Mouse (Mus musculus) heart, postnatal 0 days (tissue): ENCODE results near the gene Gnptab. TPM values are rescaled to one million over a fixed set of nuclear protein-coding genes. Genes with fewer than 3 reads are reported as not detected.

ENCODE experiments used
- ATAC-seq: fragments of 200-750 bp; cut with Nextera tagmentation; 2 replicates; pipeline ENCODE4 v1.8.0; 2017; ENCODE audit warnings: low read depth, moderate number of reproducible peaks, moderate library complexity; ENCODE audit not compliant: insufficient read depth
- DNase-seq: peaks from one replicate; pipeline ENCODE4 v3.0.0-alpha.2; 2016; ENCODE audit warnings: low spot score
- H3K27ac ChIP-seq: fragments of 300-500 bp; sonication (generic); 2 replicates; pipeline ENCODE4 v1.5.1; 2014; ENCODE audit warnings: low read depth, mild to moderate bottlenecking
- H3K27me3 ChIP-seq: fragments of 300-500 bp; sonication (generic); 2 replicates; pipeline ENCODE4 v1.6.1; 2014; ENCODE audit warnings: low read length, mixed read lengths; ENCODE audit not compliant: control insufficient read depth, insufficient read depth
- H3K36me3 ChIP-seq: fragments of 300-500 bp; sonication (generic); replicated peaks from 2 replicates; pipeline ENCODE4 v1.6.1; 2014; ENCODE audit warnings: low read length, mixed read lengths; ENCODE audit not compliant: control insufficient read depth, insufficient read depth
- H3K4me1 ChIP-seq: fragments of 300-500 bp; sonication (generic); 2 replicates; pipeline ENCODE4 v1.6.1; 2014; ENCODE audit warnings: antibody characterized with exemption; ENCODE audit not compliant: control insufficient read depth, insufficient read depth
- H3K4me2 ChIP-seq: fragments of 300-500 bp; sonication (generic); 2 replicates; pipeline ENCODE4 v1.6.1; 2014; ENCODE audit warnings: low read depth, mild to moderate bottlenecking, low read length, moderate library complexity
- H3K4me3 ChIP-seq: fragments of 300-500 bp; sonication (generic); 2 replicates; pipeline ENCODE4 v1.5.1; 2014; ENCODE audit warnings: low read depth, low read length
- H3K9ac ChIP-seq: fragments of 300-500 bp; sonication (generic); replicated peaks from 2 replicates; pipeline ENCODE4 v1.6.1; 2014; ENCODE audit warnings: low read depth, low read length, mixed read lengths
- H3K9me3 ChIP-seq: fragments of 300-500 bp; sonication (generic); replicated peaks from 2 replicates; pipeline ENCODE4 v1.6.1; 2016; ENCODE audit warnings: low read length; ENCODE audit not compliant: control insufficient read depth
- CTCF ChIP-seq: IDR thresholded peaks from 2 replicates; pipeline ENCODE4 v1.5.1; 2016; ENCODE audit warnings: antibody characterized with exemption, control low read depth, low read depth
- EP300 ChIP-seq: IDR thresholded peaks from 2 replicates; pipeline ENCODE4 v1.6.1; 2016; ENCODE audit warnings: antibody characterized with exemption, low read depth
- WGBS: fragments of 180-500 bp; shearing (Covaris S2); extraction: QIAGEN DNeasy Blood & Tissue Kit; methylation state at CpG from one replicate; pipeline ENCODE4 v1.1.7; 2014; 5-methylcytosine and 5-hydroxymethylcytosine counted together
- polyA plus RNA-seq: library from polyadenylated mRNA; unstranded; fragments of >200 nt; fragmentation: Nextera tagmentation; extraction: Ambion mirVana; gene quantifications from 2 replicates; pipeline ENCODE4 v1.2.1, GENCODE M21; 2015
- total RNA-seq: library from RNA; depleted of rRNA; stranded (reverse); fragments of >200 nt; gene quantifications from 2 replicates; pipeline ENCODE4 v1.2.3, GENCODE M21; 2014; ENCODE audit warnings: low replicate concordance; rRNA removed

Gnptab gene
- total and polyA plus RNA-seq, 2 experiments from 2014 or later: 8.4 to 15.8 TPM

DNA sequence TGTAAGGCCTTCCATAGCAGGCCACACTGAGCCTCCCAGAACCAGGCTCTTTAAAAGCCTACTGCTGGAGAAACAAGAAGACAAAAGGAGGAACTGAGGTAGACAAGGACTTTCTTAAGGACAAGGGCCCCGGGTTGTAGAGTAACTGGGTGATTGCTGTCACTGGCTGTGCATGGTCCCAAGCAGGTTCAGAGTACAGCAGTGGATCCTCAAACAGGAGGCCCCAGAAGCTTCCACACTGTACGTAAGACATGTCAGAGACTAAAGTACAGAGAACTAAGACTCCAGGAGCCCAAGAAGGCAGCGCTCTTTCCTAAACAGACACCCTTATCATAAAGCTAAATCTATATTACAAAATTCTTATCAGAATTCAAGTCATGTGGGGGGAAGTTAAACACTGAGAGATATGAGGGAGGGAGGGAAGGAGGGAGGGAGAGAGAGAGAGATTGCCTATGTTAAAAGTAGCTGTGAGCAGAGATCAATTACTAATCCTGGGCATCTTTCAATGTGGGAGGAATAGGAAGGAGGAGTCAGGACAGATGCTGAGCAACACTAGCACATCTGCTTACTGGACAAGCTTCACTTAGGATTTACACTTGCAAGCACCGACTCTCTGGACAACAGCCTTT is 116.1 kb downstream of the Gnptab start:
- Histone ChIP-seq H3K9ac (no peak overlapping the region), H3K9me3 (no peaks in the 10 kb centered on the region), H3K4me2 (no peak overlapping the region), H3K36me3 (no peaks in the 10 kb centered on the region), H3K27ac (no peak overlapping the region), H3K27me3 (no peaks in the 10 kb centered on the region), H3K4me1 (no peaks in the 10 kb centered on the region), H3K4me3 (no peak overlapping the region)
- TF ChIP-seq EP300: no peak
- TF ChIP-seq CTCF: no peak
- ATAC-seq: no peak
- DNase-seq: no peak
- WGBS: 78% methylated on average over 4 of the region's 4 CpGs

Other genes starting within 250 kb of the Gnptab start
- gene Parpbp, start 232.2 kb upstream of the Gnptab start, total RNA-seq: 6.9 and 17.5 TPM in 2 replicates
- gene Parpbp, start 232.2 kb upstream of the Gnptab start, polyA plus RNA-seq: 3.2 and 3.3 TPM in 2 replicates
- gene Nup37, start 232.1 kb upstream of the Gnptab start, total RNA-seq: 7.5 and 24.1 TPM in 2 replicates
- 21.9 and 22.1 TPM in 2 replicates for gene Nup37, start 232.1 kb upstream of the Gnptab start, polyA plus RNA-seq
- 33.0 and 40.1 TPM in 2 replicates for gene Washc3, start 178.0 kb upstream of the Gnptab start, total RNA-seq
- 52.5 and 59.4 TPM in 2 replicates for gene Washc3, start 178.0 kb upstream of the Gnptab start, polyA plus RNA-seq
- 1.5 and 2.2 TPM in 2 replicates for gene Dram1, start 52 bp upstream of the Gnptab start, total RNA-seq
- gene Dram1, start 52 bp upstream of the Gnptab start, polyA plus RNA-seq: 1.2 and 1.8 TPM in 2 replicates
- not detected in 2 replicates for gene Sycp3, start 80.4 kb downstream of the Gnptab start, total RNA-seq
- 0.18 and 0.20 TPM in 2 replicates for gene Sycp3, start 80.4 kb downstream of the Gnptab start, polyA plus RNA-seq
- 85.7 and 142 TPM in 2 replicates for gene Chpt1, start 124.9 kb downstream of the Gnptab start, total RNA-seq
- 94.1 and 99.9 TPM in 2 replicates for gene Chpt1, start 124.9 kb downstream of the Gnptab start, polyA plus RNA-seq
- gene Mybpc1, start 226.0 kb downstream of the Gnptab start, total RNA-seq: 4.3 TPM in 1 of 2 replicates, not detected in the other
- gene Mybpc1, start 226.0 kb downstream of the Gnptab start, polyA plus RNA-seq: 0.78 and 0.81 TPM in 2 replicates